Mouse (Mus musculus) neural tube, embryonic 12.5 days (tissue): ENCODE measurements at regions not wholly inside any gene's neighbourhood (a gene's known extent, or its start where the extent isn't known, plus 50 kb on each side); places are given as distances from the start of the nearest gene placed in this dataset.

Experiments used
- ATAC-seq: fragments of 200-750 bp; cut with Nextera tagmentation; 2 replicates; pipeline ENCODE4 v1.8.0; 2017; ENCODE audit warnings: low read depth, mild to moderate bottlenecking, moderate TSS enrichment, moderate library complexity; ENCODE audit not compliant: low FRiP score
- H3K27ac ChIP-seq: fragments of 300-500 bp; sonication (generic); 2 replicates; pipeline ENCODE4 v1.5.1; 2016
- H3K27me3 ChIP-seq: fragments of 300-500 bp; sonication (generic); replicated peaks from 2 replicates; pipeline ENCODE4 v1.6.1; 2016; ENCODE audit warnings: mild to moderate bottlenecking
- H3K36me3 ChIP-seq: fragments of 300-500 bp; sonication (generic); 2 replicates; pipeline ENCODE4 v1.6.1; 2016; ENCODE audit warnings: mild to moderate bottlenecking
- H3K4me1 ChIP-seq: fragments of 300-500 bp; sonication (generic); 2 replicates; pipeline ENCODE4 v1.6.1; 2016
- H3K4me2 ChIP-seq: fragments of 300-500 bp; sonication (generic); replicated peaks from 2 replicates; pipeline ENCODE4 v1.6.1; 2016; ENCODE audit warnings: mild to moderate bottlenecking
- H3K4me3 ChIP-seq: fragments of 300-500 bp; sonication (generic); 2 replicates; pipeline ENCODE4 v1.5.1; 2016
- H3K9ac ChIP-seq: fragments of 300-500 bp; sonication (generic); 2 replicates; pipeline ENCODE4 v1.6.1; 2016; ENCODE audit warnings: mild to moderate bottlenecking
- H3K9me3 ChIP-seq: fragments of 300-500 bp; sonication (generic); 2 replicates; pipeline ENCODE4 v1.6.1; 2016; ENCODE audit warnings: mild to moderate bottlenecking
- WGBS: fragments of 180-500 bp; shearing (Covaris S2); methylation state at CpG from one replicate; pipeline ENCODE4 v1.1.7; 2016; 5-methylcytosine and 5-hydroxymethylcytosine counted together

DNA sequence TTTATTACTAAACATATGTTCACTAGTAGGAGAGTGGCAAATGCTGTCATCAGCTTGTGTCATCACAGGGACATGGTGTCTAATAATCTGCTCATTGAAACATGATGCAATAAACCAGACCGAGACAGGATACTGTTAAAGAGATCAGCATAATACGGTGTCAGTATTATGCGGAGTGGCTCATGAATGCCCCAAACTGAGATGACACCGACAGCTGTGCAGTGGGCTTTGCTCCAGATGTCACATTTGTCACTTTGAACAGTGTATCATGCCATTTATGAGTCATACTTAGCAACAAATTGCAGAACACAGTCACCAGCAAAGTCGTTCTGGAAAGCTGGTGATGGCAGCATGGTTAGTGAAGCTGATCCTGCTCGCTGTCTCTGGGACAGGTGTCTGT is 527.2 kb downstream of the Triml1 start:
- peak; percentile 44; the same call in 1 of the 2 replicates for ATAC-seq
- WGBS, result 75% methylated on average over 6 of the region's 6 CpGs
- H3K27me3 ChIP-seq, result no peaks in the 10 kb centered on the region

DNA sequence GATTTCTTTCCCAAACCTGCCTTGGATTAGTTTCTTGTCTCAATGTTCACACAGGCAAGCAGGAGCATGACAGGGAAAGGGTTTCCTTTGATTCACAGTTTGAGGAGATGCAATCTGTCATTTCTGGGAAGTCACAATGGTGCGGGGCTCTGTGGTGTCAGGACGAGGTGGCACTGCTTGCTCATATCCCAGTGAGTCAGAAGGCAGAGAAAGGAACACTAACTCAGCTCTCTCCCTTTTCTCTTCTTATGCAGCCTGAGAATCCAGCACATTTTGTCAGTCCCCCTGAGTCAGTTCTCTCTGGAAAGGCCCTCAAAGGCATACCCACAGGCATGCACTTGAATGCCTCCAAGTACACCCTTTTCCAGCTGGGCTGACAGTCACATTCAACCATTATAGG is 544.6 kb downstream of the Triml1 start:
- H3K27me3 ChIP-seq, result no peaks in the 10 kb centered on the region
- no peak overlapping the region for H3K4me2 ChIP-seq
- H3K4me3 ChIP-seq, result no peak overlapping the region
- 75% methylated on average over 2 of the region's 2 CpGs for WGBS
- H3K9ac ChIP-seq, result no peak overlapping the region
- no peaks in the 10 kb centered on the region for H3K9me3 ChIP-seq
- no peak for ATAC-seq
- H3K4me1 ChIP-seq, result no peaks in the 10 kb centered on the region
- no peak overlapping the region for H3K27ac ChIP-seq
- H3K36me3 ChIP-seq, result no peaks in the 10 kb centered on the region

More for the DNA sequence above, 527.2 kb downstream of the Triml1 start:
- no peaks in the 10 kb centered on the region for H3K36me3 ChIP-seq
- H3K9me3 ChIP-seq, result no peaks in the 10 kb centered on the region
- no peaks in the 10 kb centered on the region for H3K4me1 ChIP-seq
- H3K4me3 ChIP-seq, result no peak overlapping the region
- H3K27ac ChIP-seq, result no peak overlapping the region
- no peak overlapping the region for H3K9ac ChIP-seq
- H3K4me2 ChIP-seq, result no peak overlapping the region
